Mouse (Mus musculus) embryonic fibroblast, embryonic 13.5 days (primary cell): ENCODE measurements around the gene Abcb5.

Experiments used
- CTCF ChIP-seq: IDR thresholded peaks from 2 replicates; pipeline ENCODE4 v1.5.1; 2011; ENCODE audit warnings: mild to moderate bottlenecking, control low read depth, low read length, moderate library complexity, borderline replicate concordance; ENCODE audit not compliant: insufficient read depth
- POLR2A ChIP-seq: IDR thresholded peaks from 2 replicates; pipeline ENCODE4 v1.6.1; 2011; ENCODE audit warnings: low read depth, mild to moderate bottlenecking, control low read depth, low read length, moderate library complexity

- TF ChIP-seq CTCF (no peak), POLR2A (no peak)
These were observed 124.2 kb downstream of the Abcb5 start for GRCm38 (mm10) chr12:118841971-118842550.
